Mouse (Mus musculus) cerebellum, adult 2 months (tissue): Measurements from ENCODE around the gene Cmtm7. TPM values are rescaled to one million over a fixed set of nuclear protein-coding genes. Genes with fewer than 3 reads are reported as not detected.

Experiments used
- DNase-seq, 2 experiments: peaks; one replicate each; pipeline ENCODE4 v3.0.0; 2021
- H3K27ac ChIP-seq: fragments of 200-500 bp; 2 replicates; pipeline ENCODE4 v1.5.1; 2012; ENCODE audit warnings: low read length, control low read depth, inconsistent platforms; ENCODE audit not compliant: insufficient read depth
- H3K27me3 ChIP-seq: fragments of 200-500 bp; 2 replicates; pipeline ENCODE4 v1.6.1; 2012; ENCODE audit warnings: inconsistent platforms, mild to moderate bottlenecking, low read length, moderate library complexity; ENCODE audit not compliant: control insufficient read depth, insufficient read depth
- H3K4me1 ChIP-seq: fragments of 200-500 bp; 2 replicates; pipeline ENCODE4 v1.6.1; 2011; ENCODE audit warnings: low read length; ENCODE audit not compliant: control insufficient read depth, insufficient read depth
- H3K4me3 ChIP-seq: fragments of 200-500 bp; replicated peaks from 2 replicates; pipeline ENCODE3; 2011; ENCODE audit warnings: mild to moderate bottlenecking, low read depth, low read length, control low read depth; ENCODE audit not compliant: insufficient read depth
- CTCF ChIP-seq: fragments of 200-500 bp; IDR thresholded peaks from 2 replicates; pipeline ENCODE4 v1.5.1; 2011; ENCODE audit warnings: low read depth, mild to moderate bottlenecking, control low read depth, low read length, moderate library complexity, borderline replicate concordance; ENCODE audit not compliant: insufficient read depth
- POLR2A ChIP-seq: fragments of 200-500 bp; IDR thresholded peaks from 2 replicates; pipeline ENCODE4 v1.6.1; 2011; ENCODE audit warnings: low read length, control low read depth, borderline replicate concordance; ENCODE audit not compliant: insufficient read depth
- WGBS: fragments of 180-500 bp; shearing (Covaris S2); methylation state at CpG from one replicate; pipeline ENCODE4 v1.1.7; 2018; 5-methylcytosine and 5-hydroxymethylcytosine counted together
- polyA plus RNA-seq: library from polyadenylated mRNA; depleted of rRNA; stranded (reverse); fragments of >200 nt; gene quantifications from 2 replicates; pipeline ENCODE4 v1.2.3, GENCODE M21; 2012

Cmtm7 gene
- polyA plus RNA-seq, 1 experiment: 9.4 TPM

DNA sequence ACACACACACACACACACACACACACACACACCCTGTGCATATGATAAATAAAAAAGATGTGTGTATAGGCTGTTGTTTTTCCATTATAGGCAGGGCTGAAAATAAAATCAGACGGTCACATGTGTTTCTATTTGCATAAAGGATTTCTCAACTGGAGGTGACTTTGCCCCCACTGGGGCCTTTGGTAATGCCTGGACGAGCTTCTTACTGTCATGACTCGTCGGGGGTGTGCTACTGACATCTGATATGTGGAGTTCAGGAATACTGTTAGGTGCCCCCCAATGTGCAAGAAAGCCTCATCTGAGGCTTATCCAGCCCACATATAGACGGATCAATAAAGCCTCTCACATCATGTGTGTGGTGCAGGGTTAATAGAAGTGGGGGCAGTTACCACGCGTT lies 35.4 kb upstream of the Cmtm7 start:
- no peak for DNase-seq
- Histone ChIP-seq H3K4me1 (no peaks in the 10 kb centered on the region), H3K27me3 (no peaks in the 10 kb centered on the region), H3K4me3 (no peak overlapping the region), H3K27ac (no peak overlapping the region)
- WGBS: 83% methylated on average over 7 of the region's 7 CpGs
- no peak for TF ChIP-seq POLR2A
- TF ChIP-seq CTCF: no peak

GRCm38 (mm10) chr9:114816121-114816520 lies 34.5 kb upstream of the Cmtm7 start:
- no peak for DNase-seq
- H3K4me3 ChIP-seq: no peak overlapping the region
- H3K4me1 ChIP-seq: no peaks in the 10 kb centered on the region; the same call in 1 of the 2 replicates
- no peak for TF ChIP-seq POLR2A
- TF ChIP-seq CTCF: no peak
- H3K27me3 ChIP-seq: no peaks in the 10 kb centered on the region
- 93% methylated on average over 7 of the region's 7 CpGs for WGBS
- no peak overlapping the region for H3K27ac ChIP-seq

GRCm38 (mm10) chr9:114815315-114815714 lies 33.7 kb upstream of the Cmtm7 start:
- peak; percentile 20 to 34 for DNase-seq
- WGBS: 54% methylated on average over 4 of the region's 4 CpGs
- H3K27ac ChIP-seq: no peak overlapping the region
- TF ChIP-seq POLR2A (no peak), CTCF (peak; percentile 76)
- H3K4me1 ChIP-seq: no peaks in the 10 kb centered on the region; the same call in 1 of the 2 replicates
- H3K4me3 ChIP-seq: no peak overlapping the region
- no peaks in the 10 kb centered on the region for H3K27me3 ChIP-seq

DNA sequence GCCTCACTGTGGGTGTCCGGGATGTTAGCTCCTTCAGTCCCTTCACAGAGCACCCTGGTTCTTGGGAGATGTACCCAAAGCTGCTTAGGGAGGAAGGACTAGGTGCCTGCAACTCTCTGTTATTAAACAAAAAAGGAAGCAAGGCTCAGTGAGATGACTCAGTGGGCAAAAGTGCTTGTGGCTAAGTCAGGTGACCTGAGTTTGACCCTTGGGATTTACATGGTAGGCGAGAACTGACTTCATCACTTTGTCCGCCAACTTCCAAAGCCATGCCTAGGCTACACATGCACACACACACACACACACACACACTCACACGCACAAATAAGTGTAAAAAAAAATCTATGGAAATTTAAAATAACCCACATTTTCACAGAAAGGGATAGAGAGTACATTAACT lies 30.3 kb upstream of the Cmtm7 start:
- no peak for DNase-seq
- no peak overlapping the region for H3K4me3 ChIP-seq
- TF ChIP-seq POLR2A: no peak
- no peaks in the 10 kb centered on the region for H3K27me3 ChIP-seq
- WGBS: 91% methylated on average over 4 of the region's 4 CpGs
- no peaks in the 10 kb centered on the region; the same call in 1 of the 2 replicates for H3K4me1 ChIP-seq
- H3K27ac ChIP-seq: no peak overlapping the region

DNA sequence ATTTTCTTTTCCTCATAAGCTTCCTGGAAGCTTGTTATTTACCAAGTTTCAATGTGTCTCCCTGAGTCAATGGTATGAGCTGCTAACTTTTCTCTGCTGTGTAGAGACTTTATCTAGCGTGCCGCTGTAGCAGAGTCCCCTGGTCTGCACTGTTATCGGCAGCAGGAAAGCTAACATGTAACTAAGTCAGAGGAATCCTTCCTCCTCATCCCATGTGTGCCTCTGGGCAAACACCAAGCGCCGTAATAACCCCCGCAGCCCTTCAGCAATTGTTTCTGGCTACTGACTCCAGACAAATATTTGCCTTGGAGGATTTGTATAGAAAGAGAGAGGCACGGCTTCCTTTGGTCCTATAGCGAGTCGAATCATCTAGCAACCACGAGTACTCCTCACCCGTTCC lies 29.2 kb upstream of the Cmtm7 start:
- WGBS: 87% methylated on average over 11 of the region's 11 CpGs
- no peak for TF ChIP-seq POLR2A
- TF ChIP-seq CTCF: no peak
- Histone ChIP-seq H3K27me3 (no peaks in the 10 kb centered on the region), H3K27ac (no peak overlapping the region), H3K4me1 (no peaks in the 10 kb centered on the region; the same call in 1 of the 2 replicates), H3K4me3 (no peak overlapping the region)
- DNase-seq: no peak

- TF ChIP-seq POLR2A (no peak), CTCF (no peak)
- Histone ChIP-seq H3K27me3 (no peaks in the 10 kb centered on the region), H3K27ac (no peak overlapping the region), H3K4me3 (no peak overlapping the region), H3K4me1 (no peaks in the 10 kb centered on the region; the same call in 1 of the 2 replicates)
- no peak for DNase-seq
- WGBS: 90% methylated on average over 5 of the region's 5 CpGs
Measured at GRCm38 (mm10) chr9:114808671-114809070, 27.0 kb upstream of the Cmtm7 start.

- DNase-seq: no peak
- Histone ChIP-seq H3K4me1 (no peaks in the 10 kb centered on the region; the same call in 1 of the 2 replicates), H3K27me3 (no peaks in the 10 kb centered on the region), H3K4me3 (no peak overlapping the region), H3K27ac (no peak overlapping the region)
- WGBS: 76% methylated on average over 8 of the region's 8 CpGs
- no peak for TF ChIP-seq CTCF
Measured at GRCm38 (mm10) chr9:114807261-114807660, 25.6 kb upstream of the Cmtm7 start.

DNA sequence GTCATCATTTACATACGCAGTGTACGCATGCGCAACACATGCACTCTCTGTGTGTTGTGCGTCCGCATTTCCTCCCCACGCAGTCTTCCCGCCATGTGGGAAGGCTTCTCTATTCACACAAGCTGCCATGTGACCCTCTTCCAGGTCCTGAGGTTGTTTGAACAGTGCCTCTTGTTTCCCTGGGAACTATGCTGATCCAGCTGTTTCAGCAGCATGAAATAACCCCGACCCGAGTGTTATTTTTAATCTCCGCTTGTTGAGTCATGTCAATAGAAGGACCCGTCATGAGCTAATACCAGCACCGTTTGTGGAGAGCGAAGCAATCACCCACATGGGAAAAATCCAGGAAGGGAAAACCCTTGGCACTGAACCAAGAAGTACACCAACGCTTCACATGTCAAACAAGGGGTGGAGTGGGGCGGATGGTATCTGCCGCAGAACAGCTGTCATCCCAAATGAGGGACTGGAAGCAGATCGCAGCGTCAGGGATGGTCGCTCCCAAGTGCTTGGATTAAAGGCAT lies 23.6 kb upstream of the Cmtm7 start:
- no peak for TF ChIP-seq POLR2A
- no peak for TF ChIP-seq CTCF
- no peak for DNase-seq
- Histone ChIP-seq H3K4me3 (no peak overlapping the region), H3K4me1 (no peaks in the 10 kb centered on the region), H3K27me3 (no peaks in the 10 kb centered on the region), H3K27ac (no peak overlapping the region)
- 41% methylated on average over 19 of the region's 19 CpGs for WGBS
